Mouse (Mus musculus) lung, postnatal 0 days (tissue): Measurements from ENCODE around the gene Nectin2. TPM values are rescaled to one million over a fixed set of nuclear protein-coding genes. Genes with fewer than 3 reads are reported as not detected.

Experiments
- ATAC-seq: fragments of 200-750 bp; cut with Nextera tagmentation; 2 replicates; pipeline ENCODE4 v1.8.0; 2017; ENCODE audit warnings: moderate library complexity
- DNase-seq: peaks from one replicate; pipeline ENCODE4 v3.0.0-alpha.2; 2016; ENCODE audit warnings: low spot score
- H3K27ac ChIP-seq: fragments of 300-500 bp; sonication (generic); 2 replicates; pipeline ENCODE4 v1.5.1; 2014; ENCODE audit warnings: antibody characterized with exemption, mild to moderate bottlenecking, low read length, mixed read lengths
- H3K27me3 ChIP-seq: fragments of 300-500 bp; sonication (generic); replicated peaks from 2 replicates; pipeline ENCODE4 v1.6.1; 2014; ENCODE audit warnings: low read length, mixed read lengths; ENCODE audit not compliant: insufficient read depth
- H3K36me3 ChIP-seq: fragments of 300-500 bp; sonication (generic); 2 replicates; pipeline ENCODE4 v1.6.1; 2014; ENCODE audit warnings: low read length, mixed read lengths; ENCODE audit not compliant: insufficient read depth
- H3K4me1 ChIP-seq: fragments of 300-500 bp; sonication (generic); 2 replicates; pipeline ENCODE4 v1.6.1; 2014; ENCODE audit warnings: antibody characterized with exemption, low read depth, low read length, mixed read lengths; ENCODE audit not compliant: insufficient read depth
- H3K4me2 ChIP-seq: fragments of 300-500 bp; sonication (generic); replicated peaks from 2 replicates; pipeline ENCODE4 v1.6.1; 2014; ENCODE audit warnings: low read depth, mild to moderate bottlenecking, low read length, moderate library complexity, mixed read lengths
- H3K4me3 ChIP-seq: fragments of 300-500 bp; sonication (generic); 2 replicates; pipeline ENCODE4 v1.5.1; 2014; ENCODE audit warnings: low read depth, low read length
- H3K9ac ChIP-seq: fragments of 300-500 bp; sonication (generic); replicated peaks from 2 replicates; pipeline ENCODE4 v1.6.1; 2014; ENCODE audit warnings: low read depth, mild to moderate bottlenecking
- H3K9me3 ChIP-seq: fragments of 300-500 bp; sonication (generic); 2 replicates; pipeline ENCODE4 v1.6.1; 2016; ENCODE audit warnings: low read length, mixed read lengths
- CTCF ChIP-seq: IDR thresholded peaks from 2 replicates; pipeline ENCODE4 v1.5.1; 2016; ENCODE audit warnings: antibody characterized with exemption, mild to moderate bottlenecking
- EP300 ChIP-seq: IDR thresholded peaks from 2 replicates; pipeline ENCODE4 v1.6.1; 2016; ENCODE audit warnings: antibody characterized with exemption, mild to moderate bottlenecking, control low read depth
- WGBS: fragments of 180-500 bp; shearing (Covaris S2); extraction: QIAGEN DNeasy Blood & Tissue Kit; methylation state at CpG from one replicate; pipeline ENCODE4 v1.1.7; 2014; 5-methylcytosine and 5-hydroxymethylcytosine counted together
- polyA plus RNA-seq: library from polyadenylated mRNA; unstranded; fragments of >200 nt; fragmentation: Nextera tagmentation; extraction: Ambion mirVana; gene quantifications from 2 replicates; pipeline ENCODE4 v1.2.1, GENCODE M21; 2015

The Nectin2 gene
- polyA plus RNA-seq, 1 experiment from 2014 or later: 113 TPM

DNA sequence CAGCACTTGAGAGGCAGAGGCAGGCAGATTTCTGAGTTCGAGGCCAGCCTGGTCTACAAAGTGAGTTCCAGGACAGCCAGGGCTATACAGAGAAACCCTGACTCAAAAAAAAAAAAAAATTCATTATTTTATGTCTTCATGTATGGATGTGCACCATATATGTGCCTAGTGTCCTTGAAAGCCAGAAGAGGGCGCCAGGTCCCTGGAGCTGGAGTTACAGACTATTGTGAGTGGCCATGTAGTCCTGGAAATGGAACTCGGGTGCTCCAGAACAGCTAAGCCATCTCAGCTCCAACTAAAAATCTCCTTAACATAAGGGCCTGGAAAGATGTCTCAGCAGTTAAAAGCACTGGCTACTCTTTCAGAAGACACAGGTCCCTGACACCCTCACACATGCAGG, 83.5 kb downstream of the Nectin2 start:
- Histone ChIP-seq H3K9ac (no peak overlapping the region), H3K36me3 (no peaks in the 10 kb centered on the region), H3K27me3 (no peaks in the 10 kb centered on the region), H3K4me3 (no peak overlapping the region), H3K9me3 (no peaks in the 10 kb centered on the region), H3K4me1 (peaks cover 17% of the 10 kb centered on the region; the same call in 1 of the 2 replicates), H3K4me2 (no peak overlapping the region), H3K27ac (no peak overlapping the region)
- ATAC-seq (no peak), DNase-seq (no peak)
- TF ChIP-seq CTCF (peak; percentile 51), EP300 (no peak)
- 66% methylated on average over 3 of the region's 3 CpGs for WGBS

Other genes starting within 250 kb of the Nectin2 start
- gene Bloc1s3, start 242.1 kb downstream of the Nectin2 start, polyA plus RNA-seq: 2.6 and 3.0 TPM in 2 replicates
- gene Trappc6a, start 242.1 kb downstream of the Nectin2 start, polyA plus RNA-seq: 85.5 and 91.9 TPM in 2 replicates
- 0.05 and 0.15 TPM in 2 replicates for gene Nkpd1, start 232.6 kb downstream of the Nectin2 start, polyA plus RNA-seq
- 19.1 and 20.3 TPM in 2 replicates for gene Ppp1r37, start 187.4 kb downstream of the Nectin2 start, polyA plus RNA-seq
- 0.76 and 0.88 TPM in 2 replicates for gene Zfp296, start 173.2 kb downstream of the Nectin2 start, polyA plus RNA-seq
- 161 and 163 TPM in 2 replicates for gene Gemin7, start 172.9 kb downstream of the Nectin2 start, polyA plus RNA-seq
- 22.6 and 23.8 TPM in 2 replicates for gene Clasrp, start 146.0 kb downstream of the Nectin2 start, polyA plus RNA-seq
- gene Relb, start 121.0 kb downstream of the Nectin2 start, polyA plus RNA-seq: 15.6 and 29.8 TPM in 2 replicates
- gene Clptm1, start 85.5 kb downstream of the Nectin2 start, polyA plus RNA-seq: 76.9 and 78.8 TPM in 2 replicates
- gene Apoc2, start 72.5 kb downstream of the Nectin2 start, polyA plus RNA-seq: 4.2 and 4.9 TPM in 2 replicates
- gene Gm44805, start 69.1 kb downstream of the Nectin2 start, polyA plus RNA-seq: not detected in 2 replicates
- gene Apoc4, start 69.0 kb downstream of the Nectin2 start, polyA plus RNA-seq: 0.38 and 0.88 TPM in 2 replicates
- 61.1 and 63.8 TPM in 2 replicates for gene Apoc1, start 57.8 kb downstream of the Nectin2 start, polyA plus RNA-seq
- gene Apoe, start 51.3 kb downstream of the Nectin2 start, polyA plus RNA-seq: 768 and 1,006 TPM in 2 replicates
- 60.8 and 62.4 TPM in 2 replicates for gene Tomm40, start 35.0 kb downstream of the Nectin2 start, polyA plus RNA-seq
- 477 and 507 TPM in 2 replicates for gene Bcam, start 20.5 kb upstream of the Nectin2 start, polyA plus RNA-seq
- gene Cblc, start 46.3 kb upstream of the Nectin2 start, polyA plus RNA-seq: 18.4 and 23.9 TPM in 2 replicates
- gene Bcl3, start 72.3 kb upstream of the Nectin2 start, polyA plus RNA-seq: 8.3 and 20.0 TPM in 2 replicates
- 0.12 and 0.24 TPM in 2 replicates for gene Gm19345, start 101.5 kb upstream of the Nectin2 start, polyA plus RNA-seq
- 0.13 and 0.18 TPM in 2 replicates for gene Ceacam16, start 110.8 kb upstream of the Nectin2 start, polyA plus RNA-seq
- gene Ceacam19, start 137.5 kb upstream of the Nectin2 start, polyA plus RNA-seq: 0.04 TPM in 1 of 2 replicates, not detected in the other
- gene Pvr, start 170.7 kb upstream of the Nectin2 start, polyA plus RNA-seq: 20.8 and 24.3 TPM in 2 replicates
- gene Igsf23, start 200.3 kb upstream of the Nectin2 start, polyA plus RNA-seq: 0.70 and 0.90 TPM in 2 replicates
- gene Ceacam20, start 214.9 kb upstream of the Nectin2 start, polyA plus RNA-seq: not detected in 2 replicates
- 0.06 TPM in 1 of 2 replicates, not detected in the other for gene Nlrp9b, start 241.0 kb upstream of the Nectin2 start, polyA plus RNA-seq